Mouse (Mus musculus) G1E-ER4 (cell line): ENCODE measurements around the gene Hlcs. TPM values are rescaled to one million over a fixed set of nuclear protein-coding genes. Genes with fewer than 3 reads are reported as not detected.

Experiments
- GATA1 ChIP-seq: IDR thresholded peaks from one replicate; pipeline ENCODE4 v1.8.0; 2012; ENCODE audit warnings: low read length, inconsistent platforms
- polyA plus RNA-seq: library from polyadenylated mRNA; stranded (reverse); fragments of >175 nt; gene quantifications from 2 replicates; pipeline ENCODE4 v1.2.3, GENCODE M21; 2012

Hlcs gene
- polyA plus RNA-seq, 1 experiment: 3.7 TPM

DNA sequence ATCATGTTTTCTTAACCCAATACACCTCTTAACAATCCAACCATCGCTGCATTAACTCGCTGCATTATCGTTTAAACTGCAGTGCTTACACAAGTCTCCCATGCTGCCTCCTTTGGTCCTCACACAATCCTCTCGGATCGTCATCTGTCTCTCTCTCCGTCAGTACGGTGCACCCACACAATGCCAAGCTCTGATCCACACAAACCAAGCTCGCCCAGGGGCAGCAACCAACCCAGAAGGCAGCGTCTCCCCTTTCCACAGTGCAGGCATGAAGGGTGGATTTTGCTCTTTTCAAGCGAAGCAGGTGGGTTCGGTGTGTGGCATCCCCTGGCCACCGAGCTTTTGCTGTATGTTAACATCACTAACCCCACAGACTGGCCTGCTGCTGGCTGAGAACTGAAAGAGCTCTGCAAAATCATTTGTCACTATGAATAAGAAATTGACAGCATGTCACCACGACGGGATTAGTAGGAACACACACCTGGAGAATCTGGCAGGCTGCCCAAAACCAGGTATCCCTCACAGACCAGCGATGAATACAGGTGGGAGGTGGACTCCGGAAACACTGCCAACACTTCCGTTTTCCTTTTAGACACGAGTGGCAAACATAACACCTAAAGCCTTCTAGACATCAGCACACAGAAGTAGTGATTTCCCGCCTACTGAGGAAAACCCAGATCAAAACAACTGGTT, 52.3 kb downstream of the Hlcs start:
- TF ChIP-seq GATA1: no peak

DNA sequence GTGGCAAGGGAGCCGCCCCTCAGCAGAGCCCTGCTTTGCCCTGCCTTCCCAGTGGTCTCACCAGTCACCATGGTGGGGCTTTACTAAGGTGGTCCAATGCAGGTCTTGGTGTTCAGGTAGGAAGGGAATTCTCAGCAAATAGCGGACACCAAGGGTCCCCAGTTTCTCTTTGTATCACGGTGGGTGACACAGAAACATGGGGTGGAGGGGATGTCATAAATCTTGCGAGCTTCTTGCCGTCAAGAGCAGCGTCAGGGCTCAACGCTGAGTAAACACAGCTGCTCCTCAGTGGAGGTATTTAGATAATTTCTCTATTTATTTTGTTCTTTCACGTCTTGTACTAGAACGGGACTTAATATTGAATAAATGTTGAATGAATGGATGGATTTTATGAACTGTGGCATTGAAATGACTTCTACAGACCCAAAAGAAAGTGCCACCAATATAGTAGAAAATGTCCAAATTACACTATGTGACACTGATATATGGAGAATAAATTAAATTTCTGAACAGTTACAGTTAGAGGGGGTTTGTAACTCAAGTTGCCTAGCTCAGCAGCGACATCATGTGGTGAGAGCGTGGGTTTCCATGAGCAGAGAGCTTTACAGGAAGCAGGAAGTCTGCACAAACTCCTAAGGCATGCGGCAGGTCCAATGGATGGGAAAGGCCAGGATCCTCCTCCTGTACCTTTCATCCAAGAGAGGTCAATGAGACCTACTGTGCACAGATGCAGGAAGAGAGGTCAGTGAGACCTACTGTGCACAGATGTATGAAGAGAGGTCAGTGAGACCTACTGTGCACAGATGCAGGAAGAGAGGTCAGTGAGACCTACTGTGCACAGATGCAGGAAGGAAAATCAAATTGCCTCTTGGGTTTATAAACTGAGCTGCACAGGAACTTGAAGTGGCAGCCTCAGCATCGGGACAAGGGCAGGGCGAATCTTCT, 54.7 kb downstream of the Hlcs start:
- no peak for TF ChIP-seq GATA1

DNA sequence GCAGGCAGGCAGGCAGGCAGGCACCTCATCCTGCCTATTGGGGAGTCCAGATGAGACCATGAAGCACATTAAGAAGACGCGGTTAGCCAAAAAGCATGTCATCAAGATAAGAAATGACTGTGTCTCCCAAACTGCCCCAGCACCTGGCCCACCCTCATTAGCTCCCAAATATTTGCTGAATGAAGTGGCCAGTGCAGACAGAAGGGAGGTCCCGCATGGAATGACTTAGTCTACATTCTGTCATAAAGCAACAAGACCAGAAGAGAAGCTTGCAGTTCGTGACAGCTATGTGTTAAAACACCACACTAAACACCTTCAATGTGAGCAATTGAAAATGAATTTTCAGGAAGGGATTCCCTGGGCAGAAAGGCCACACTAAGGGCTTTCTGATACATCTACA, 57.8 kb downstream of the Hlcs start:
- TF ChIP-seq GATA1: no peak

DNA sequence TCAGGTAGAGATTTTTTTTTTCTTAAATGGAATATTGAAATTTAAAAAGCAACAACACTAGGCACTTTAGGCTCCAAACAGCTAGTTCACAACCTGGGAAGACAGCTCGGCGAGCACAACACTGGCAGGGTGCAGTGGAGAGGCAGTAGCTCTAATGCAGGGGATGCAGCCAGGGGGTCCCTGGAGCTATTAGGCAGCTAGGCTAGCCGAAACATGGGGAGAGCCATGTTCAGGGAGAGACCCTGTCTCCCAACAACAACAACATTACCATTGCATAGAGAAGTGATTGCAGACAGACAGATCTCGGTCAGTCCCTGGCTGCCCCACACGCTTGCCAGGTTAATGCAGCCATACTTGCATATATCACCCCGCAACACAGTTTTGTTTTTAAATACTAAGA, 58.3 kb downstream of the Hlcs start:
- TF ChIP-seq GATA1: no peak

DNA sequence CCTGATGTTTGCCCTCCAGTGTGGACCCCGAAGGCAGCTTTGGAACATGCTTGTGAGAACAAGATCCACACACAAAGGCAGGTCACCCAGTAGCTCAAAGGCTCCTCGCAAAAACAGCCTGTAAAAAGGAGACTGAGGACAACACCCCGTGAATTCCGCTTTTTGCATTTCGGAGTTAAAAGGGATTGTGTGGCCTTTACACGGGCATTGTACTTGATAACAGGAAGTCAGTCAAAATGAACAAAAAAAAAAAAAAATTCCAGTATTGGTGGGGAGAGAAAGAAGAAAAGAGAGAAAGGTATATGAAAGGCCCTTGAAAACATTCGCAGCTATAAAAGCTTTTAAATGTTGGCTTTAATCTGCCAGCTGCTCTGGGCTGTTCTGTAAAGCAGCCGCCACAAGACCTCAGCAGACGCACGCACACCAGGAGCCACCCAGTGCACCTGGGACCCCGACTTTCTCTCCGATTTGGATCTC, 58.9 kb downstream of the Hlcs start:
- no peak for TF ChIP-seq GATA1

DNA sequence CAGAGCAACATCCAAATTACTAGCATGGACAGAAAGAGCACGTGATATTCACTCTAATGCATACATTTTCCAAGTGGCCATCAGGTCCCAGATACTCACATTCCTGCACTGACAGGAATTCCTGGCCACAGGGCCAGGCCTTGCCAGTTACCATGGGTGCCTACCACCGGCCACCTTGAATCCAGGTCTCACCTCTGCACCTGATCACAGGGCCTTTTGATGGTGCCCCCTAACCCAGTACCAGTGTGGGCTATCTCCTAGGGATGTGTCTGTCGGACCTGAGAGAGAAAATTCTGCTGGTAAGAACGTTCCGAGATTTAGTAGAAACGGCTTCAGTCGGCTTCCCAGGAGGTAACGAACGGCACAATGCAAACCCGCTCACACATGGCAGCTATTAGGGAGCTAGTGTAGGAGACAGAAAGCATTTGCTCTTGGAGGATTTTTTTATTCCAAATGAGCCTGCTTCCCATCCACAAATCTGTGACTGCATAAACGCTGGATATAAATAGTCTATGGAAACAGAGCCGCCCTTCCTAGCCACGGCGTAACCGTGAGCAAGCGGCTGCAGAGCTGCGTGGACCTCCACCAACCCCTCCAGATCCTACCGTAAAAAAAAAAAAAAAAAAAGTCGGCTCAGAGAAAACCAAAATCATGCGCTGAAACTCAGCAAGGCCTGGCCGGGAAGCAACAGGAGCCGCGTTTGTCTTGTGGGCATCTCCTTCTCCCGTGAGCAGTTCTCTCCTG, 59.5 kb downstream of the Hlcs start:
- TF ChIP-seq GATA1: no peak

DNA sequence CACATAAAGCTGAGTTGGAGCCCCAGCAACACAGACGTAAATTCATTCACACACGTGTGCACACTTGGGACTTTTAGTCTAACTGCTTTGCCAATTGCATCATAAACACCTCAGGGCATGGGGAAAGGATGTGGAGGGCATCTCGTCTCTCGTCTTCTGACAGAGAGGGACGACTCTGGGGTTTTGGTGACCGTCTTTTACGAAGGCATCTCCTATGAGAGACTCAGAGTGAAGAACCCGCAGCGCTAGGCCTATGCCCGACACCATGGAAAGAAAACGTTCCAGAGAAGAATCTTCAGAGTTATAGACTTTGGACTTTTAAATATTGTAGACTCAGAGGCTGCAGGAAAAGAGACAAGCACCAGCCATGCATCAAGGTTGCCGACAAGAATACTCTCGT, 61.6 kb downstream of the Hlcs start:
- TF ChIP-seq GATA1: no peak

DNA sequence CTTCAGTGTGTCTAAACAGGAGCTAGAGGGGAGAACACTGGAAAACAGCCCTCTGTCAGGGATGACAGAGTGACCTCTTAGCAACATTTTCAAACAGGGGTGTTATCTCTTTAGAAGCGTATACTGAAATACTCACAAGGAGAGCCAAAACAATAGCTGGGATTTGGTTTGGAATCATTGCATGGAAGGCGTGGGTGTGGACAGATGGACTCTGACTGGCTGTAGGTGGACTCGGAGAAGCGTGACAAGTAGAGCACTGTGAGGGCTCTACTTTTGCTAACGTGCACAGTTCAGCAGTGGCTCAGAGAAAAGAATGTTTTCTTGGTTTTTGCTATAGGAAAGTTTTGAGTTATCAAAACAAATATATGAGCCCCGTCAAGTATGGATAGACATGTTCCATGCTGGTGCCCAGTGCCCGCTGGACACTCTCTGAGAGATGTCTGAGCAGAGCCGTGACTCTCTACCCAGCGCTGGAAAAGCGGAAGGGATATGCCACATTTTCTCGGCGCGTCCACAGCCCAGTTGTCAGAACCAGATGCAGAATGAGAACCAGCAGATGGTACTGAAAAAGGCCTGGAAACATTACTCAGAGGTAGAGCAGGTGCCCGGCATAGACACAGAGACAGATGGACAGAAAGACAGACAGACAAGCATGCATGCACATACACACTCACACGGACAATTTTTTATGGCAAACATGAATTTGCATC, 62.6 kb downstream of the Hlcs start:
- no peak for TF ChIP-seq GATA1

DNA sequence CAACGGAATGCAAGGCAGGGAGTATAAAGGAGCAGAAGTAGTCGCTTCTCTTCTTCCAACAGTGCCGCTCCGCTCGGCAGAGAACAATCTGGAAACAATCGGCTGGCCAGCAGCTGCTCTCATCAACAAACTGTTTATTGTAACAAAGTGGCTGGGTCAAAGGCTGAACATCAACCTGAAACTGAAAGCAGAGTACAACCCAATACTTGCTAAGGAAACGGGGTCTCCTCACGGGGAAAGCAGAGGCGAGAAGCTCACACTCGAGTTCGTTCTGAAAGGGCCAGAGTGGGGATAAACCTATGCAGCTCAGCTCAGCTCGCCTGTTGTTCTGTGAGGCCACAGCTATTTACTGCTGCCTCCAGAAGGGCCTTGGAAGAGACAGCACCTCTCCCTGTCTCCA, 63.2 kb downstream of the Hlcs start:
- no peak for TF ChIP-seq GATA1

DNA sequence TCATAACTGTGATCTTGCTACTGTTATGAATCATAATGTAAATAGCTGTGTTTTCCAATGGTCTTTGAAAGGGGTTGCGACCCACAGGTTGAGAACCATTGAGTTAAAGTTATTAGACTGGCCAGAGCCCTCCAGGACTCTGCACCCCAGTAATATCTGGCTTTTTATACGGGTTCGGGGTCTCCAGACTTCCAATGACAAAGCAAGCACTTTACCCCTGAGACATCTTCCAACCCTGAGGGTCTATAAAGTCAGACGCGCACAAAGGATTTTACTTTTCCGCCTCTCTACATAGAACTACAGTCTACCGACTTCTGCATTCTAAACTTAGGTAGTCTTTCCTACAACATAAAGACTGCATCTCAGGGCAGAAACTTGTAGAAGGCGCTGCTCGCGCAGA, 63.7 kb downstream of the Hlcs start:
- TF ChIP-seq GATA1: no peak

DNA sequence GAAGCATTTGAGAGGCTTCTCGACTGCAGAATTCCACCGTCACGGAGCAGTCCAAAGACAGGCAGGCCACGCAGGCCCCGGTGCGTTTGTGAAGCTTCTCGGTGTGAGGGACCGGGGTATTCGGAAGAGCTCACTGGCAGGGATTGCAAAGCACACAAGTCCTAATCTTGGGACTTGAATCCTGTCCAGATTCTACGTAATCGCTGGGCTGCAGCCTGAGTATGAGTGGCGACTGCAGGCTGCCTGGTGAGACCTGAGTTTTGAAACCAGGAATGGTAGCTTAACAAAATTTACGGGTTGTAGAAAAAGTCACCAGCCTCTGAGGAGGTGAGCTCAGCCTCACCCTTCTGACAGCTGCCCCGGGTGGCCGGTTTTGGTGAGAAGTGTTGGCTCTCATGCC, 64.7 kb downstream of the Hlcs start:
- TF ChIP-seq GATA1: no peak

DNA sequence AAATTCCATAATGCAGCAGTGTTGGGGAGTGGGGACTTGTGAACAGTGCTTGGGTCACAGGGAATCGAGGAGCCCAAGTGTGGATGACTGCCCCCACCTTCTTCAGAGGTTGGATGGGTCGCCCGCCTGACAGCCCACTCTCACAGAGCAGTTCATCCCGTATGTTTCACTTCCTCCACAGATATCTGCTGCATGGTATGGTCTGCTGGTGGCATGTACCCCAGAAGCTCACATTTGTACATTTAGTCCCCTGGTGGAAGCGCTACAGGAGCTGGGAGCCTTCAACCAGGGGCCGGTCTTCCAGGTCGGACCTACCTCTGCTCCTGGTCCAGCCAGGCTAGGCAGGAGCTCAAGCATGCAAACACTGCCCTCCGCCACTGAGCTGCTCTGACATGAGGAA, 66.4 kb downstream of the Hlcs start:
- TF ChIP-seq GATA1: no peak

DNA sequence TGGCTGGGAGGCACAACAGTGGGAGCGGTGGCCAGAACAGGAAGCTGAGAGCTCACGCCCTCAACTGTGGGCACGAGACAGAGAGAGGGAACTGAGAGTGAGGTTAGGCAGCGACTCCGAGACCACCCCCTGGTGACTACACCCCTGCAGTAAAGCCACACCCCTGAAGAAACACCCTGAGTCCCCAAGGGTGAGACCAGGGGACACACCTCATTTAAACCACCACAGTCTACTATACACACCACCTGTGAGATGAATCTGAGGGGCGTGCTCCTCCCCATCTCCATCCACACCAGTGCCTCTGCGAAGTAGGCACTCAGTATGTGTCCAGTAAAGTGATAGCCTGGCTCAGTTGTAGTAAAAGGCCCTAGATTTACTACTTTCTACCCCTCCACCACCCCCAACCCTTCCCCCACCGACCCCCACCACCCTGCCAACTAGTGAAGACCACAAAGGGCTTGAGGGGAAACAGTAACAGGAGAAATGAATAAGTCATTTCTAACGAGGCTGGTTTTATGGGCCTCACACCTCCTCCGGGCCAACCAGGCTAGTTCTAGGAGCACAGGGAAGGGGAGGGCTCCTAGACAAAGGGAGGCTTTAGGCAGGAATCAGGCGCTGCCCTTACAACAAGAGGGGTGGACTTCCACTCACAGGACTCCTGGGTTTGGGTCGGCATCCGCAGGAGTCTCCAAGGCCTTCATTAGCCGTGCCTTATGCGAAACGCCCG, 67.2 kb downstream of the Hlcs start:
- no peak for TF ChIP-seq GATA1

DNA sequence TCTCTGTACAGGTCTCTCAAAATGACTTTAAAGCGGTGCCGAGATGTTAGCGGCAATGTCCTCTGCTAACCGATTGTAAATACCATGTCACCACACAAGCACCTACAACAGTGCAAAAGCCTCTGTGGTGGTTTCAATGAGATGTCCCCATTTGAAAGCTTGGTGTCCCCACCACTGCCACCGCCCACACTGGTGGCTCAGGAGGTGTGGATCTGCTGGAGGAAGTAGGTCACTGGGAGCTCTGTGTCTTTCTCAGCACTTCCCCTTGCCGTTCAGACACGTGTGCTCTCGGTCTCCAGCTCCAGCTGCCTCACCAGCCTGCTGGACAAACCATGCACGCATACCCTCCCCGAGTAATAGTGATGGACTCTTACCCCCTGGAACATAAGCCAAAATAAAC, 72.2 kb downstream of the Hlcs start:
- no peak for TF ChIP-seq GATA1

DNA sequence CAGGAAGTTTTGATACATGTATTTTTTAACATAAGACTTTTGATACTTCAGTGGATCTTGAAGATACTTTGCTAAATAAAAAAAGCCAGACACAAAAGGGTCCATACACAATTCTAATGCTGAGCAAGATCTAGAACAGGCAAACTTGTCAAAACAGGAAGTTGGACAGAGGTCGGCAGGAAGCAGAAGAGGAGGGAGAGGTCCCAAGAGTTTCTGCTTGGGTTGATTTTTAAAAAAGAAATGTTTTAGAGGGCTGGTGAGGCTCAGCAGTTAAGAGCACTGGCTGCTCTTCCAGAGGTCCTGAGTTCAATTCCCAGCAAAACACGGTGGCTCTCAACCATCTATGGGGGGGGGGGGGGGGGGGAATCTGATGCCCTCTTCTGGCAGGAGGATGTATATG, 73.2 kb downstream of the Hlcs start:
- no peak for TF ChIP-seq GATA1

DNA sequence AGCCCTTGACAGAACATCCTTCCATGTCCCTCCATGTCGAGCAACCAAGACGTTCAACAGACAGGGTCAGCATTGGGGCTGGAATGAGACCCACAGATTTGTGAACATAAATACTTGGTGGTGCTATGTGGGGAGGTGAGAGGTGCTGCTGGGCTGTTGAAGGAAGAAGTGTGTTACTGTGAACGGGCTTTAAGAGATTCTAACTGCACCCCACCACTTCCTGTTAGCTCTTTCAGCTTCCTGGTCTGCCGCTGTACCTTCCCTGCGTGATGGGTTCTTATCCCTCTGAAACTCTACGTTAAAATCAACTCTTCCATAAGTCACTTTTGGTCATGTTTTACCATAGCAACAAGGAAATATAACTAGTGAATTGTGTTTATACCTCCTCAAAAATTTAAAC, 73.8 kb downstream of the Hlcs start:
- TF ChIP-seq GATA1: no peak
